Mouse (Mus musculus): ENCODE data around the gene Serac1.
A peak's percentile ranks its signal among the peaks of the same experiment; 100 is the strongest.

Gene Serac1

DNA sequence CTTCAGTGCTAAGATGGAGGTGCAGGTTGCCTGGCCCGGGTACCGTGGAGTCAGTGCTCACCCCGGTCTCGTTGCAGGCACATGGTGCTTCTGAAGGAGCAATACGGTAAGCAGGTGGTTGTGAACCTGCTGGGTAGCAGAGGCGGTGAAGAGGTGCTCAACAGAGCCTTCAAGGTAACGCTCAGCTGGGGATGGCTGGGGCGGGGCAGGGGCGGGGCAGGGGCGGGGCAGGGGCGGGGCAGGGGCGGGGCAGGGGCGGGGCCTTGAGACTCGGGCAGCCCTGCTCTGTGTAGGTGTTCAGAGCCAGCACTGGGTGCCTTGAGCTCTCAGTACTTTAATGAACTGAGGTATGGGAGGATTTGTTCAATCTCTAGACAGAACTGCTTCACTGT, 74.3 kb downstream of the Serac1 start:
- peak; percentile 17 for DNase-seq (ENCODE audit: low read depth, low spot score)

DNA sequence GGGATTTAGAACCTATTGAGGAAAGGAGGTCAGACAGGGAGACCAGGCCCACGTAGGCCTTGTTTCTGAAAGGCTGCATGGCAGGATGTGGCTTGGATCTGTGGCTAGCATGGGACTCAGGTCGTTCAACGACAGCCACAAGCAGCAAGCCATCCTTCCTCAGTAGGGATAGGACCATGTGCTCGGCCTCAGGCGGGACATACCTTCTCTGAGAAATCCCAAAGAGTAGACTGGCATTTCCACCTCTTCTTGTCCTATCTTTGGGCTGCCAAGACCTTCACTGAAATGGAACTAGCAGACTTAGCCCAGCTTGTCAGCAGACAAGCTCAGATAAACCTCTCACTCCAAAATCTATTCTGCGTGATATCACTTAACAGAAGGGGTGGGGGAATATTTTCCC, 75.9 kb downstream of the Serac1 start:
- DNase-seq (ENCODE audit: low read depth, low spot score), result no peak

DNA sequence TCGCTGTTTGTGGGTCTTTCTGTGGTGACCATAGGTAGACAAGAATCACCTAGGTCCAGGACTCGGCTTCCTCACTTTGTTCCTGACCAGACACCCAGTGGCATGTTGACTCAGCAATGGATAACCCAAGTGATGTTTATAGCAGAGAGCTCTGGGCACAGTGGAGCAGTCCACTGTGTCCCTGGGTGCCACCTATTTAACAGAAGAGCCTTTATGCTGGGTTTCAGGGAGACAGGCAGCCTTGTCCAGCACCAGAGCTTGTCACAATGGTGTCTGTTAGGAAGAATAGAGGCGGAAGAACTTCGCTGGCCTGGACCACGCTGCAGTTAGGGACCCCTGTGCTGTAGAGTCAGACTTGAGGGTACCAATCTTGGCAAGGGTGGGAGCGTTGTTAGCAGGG, 77.0 kb downstream of the Serac1 start:
- DNase-seq (ENCODE audit: low read depth, low spot score), result no peak

DNA sequence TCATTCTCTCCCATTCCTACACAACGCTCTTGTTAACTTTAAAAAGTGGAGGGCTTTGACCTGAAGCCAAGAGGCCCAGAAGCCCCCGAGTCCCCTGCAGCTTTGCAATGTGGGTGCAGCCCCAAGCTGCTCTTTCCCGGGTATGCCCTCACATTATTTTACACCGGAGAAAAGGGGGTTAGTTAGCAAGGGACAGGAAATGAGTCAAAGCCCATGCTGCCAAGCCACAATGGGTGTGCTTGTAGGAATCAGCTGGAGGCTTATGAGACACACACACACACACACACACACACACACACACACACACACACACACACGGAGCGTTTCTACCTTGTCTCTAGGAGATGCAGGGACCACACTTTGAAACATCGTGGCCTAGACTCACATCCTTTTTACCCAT, 77.7 kb downstream of the Serac1 start:
- DNase-seq (ENCODE audit: low read depth, low spot score), result no peak

DNA sequence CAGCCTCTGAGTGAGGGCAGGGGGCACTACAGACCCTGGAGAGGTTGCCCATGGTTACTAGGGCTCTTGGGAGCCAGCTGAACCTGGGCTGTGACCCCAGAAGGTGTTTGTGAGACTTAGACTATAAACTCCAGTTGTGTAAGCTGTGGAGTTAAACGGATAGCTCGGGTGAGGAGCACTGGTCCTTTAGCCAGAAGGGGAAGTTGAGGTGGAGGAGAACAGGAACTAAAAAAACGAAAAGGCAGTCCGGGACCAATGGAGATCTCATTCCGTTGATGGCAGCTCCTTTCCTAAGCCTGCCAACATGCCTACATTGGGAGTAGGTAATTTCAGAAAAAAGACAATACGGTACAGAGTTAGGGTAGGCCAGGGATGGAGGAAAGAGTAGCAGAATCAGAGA, 78.2 kb downstream of the Serac1 start:
- no peak for DNase-seq (ENCODE audit: low read depth, low spot score)

DNA sequence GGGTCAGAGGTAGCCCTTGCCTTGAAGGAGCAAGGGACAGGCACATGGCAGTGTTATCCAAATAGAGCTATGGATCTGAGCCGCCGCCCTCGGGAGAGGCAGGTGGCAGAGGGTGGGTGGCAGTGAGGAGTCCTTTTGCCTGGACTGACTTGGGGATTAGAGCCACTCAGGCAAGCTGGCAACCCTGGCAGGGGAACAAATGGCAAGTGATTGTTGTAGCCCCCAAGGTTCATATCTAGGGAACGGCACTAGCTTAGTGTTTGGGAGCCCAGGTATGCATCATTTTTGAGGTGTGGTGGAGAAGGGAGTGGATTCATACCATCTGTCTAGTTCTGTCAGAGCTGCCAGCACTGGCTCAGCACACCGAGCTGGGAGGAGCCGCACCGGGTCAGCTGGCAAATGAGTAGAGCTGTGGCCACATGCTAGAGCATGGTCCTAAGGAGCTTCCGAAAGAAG, 78.6 kb downstream of the Serac1 start:
- DNase-seq (ENCODE audit: low read depth, low spot score), result no peak

DNA sequence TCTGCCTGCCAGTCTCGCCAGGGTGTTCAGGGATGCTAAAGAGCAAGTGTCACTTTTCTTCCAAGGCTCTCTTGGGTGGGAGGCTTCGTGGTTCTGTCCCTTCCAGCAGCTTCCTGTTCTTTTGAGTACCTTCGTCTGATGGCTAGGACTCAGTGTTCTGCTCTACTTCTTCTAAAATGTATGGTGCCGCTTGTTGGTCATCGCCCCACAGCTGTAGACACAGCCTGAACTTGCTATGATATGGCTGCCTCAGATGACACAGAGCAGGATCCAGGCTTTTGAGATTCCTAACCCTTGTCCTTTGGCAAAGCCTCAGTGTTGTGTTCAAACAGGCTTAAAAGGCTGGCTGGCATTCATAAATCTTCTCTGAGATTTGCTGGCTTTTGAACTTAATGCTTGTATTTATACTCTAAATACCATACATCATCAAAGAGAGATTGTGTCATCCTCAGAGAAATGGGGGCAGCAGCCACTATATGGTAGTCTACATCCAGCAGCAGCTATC, 80.5 kb downstream of the Serac1 start:
- DNase-seq (ENCODE audit: low read depth, low spot score), result no peak

DNA sequence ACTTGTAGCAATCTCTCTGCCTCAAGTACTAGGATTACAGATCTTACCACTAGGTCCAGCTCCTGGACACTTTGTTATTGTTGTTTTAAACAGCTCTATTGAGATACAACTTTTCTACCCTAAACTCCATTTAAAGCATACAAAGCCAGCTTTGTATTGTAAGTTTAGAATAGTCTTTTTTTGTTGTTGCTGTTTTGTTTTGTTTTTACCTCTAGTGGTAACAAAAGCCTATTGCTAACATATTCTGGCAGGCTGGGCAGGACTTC, 81.4 kb downstream of the Serac1 start:
- peak; percentile 26 for DNase-seq (ENCODE audit: low read depth, low spot score)

DNA sequence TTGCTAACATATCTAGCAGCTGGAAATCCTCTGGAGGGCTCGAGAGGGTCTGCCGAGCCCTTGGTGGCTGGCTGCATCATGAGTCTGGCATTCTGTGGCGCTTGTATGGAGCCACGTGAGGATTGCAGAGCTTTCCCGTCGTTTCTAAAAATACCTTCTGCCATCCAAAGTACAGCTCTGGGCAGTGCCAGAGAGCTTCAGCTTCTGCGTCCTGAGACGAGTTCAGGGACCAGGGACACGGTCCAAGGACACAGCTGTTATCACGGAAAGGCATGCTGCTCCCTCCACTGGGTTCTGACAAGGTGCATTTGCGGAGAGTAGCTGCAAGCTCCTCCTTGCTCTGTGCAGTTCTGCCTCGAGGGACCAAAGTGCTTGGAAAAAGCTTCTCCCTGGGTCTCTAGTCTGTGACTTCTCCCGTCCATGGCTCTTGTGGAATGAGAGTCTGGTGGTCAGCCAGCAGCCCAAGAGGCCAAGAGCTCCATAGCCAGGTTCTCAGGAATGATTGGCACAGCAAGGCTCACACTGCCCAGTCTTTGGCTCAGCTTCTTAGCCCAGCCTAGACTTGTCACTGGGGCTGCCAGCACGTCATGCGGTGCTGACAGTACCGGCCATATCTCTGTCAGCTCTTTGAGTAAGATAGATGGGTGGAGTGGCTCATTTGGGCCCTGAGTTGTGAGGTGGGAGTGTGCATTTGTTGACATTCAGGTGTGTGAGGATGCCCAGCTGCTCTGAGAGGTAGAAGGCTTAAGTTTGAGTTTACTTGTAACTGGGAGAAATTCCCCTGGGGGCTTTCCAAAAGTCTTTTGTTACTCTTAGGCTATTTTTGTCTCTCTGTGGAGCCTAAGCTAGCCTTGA, 81.9 kb downstream of the Serac1 start:
- DNase-seq (ENCODE audit: low read depth, low spot score), result no peak

DNA sequence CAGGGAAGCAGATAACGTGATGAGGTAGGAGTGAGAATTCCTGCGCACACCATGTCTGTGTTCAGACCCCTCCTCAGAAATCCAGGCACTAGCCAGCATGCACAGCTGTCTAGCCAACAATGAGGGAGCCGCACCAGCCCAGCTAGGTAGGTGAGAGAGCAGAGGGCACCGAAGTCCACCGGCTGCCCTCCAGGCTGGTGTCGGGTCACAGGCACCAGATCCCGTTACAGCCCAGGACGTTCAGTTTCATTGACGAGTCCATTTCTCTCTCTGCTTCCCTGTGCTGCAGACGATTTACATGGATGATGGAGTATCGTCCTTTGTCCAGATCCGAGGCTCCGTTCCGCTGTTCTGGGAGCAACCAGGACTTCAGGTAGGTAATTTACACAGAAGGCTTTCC, 83.0 kb downstream of the Serac1 start:
- no peak for DNase-seq (ENCODE audit: low read depth, low spot score)

DNA sequence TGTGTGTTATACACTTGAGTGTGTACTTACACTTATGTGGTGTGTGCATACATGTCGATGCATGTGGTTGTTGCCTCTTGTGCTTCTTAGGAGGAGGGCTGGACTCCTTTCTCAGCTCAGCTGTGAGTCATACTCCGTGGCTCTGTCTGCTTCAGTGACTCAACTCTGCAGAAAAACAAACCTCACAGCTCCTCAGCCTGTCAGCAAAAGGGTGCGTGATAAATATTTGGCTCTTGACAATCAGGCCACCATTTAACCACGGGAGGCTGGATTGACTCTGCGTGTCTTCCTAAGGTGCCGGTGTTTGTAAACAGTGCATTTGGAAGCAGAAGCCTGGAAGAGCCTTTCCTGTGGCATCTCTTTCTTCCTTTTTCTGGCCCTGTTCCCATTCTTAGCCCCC, 84.9 kb downstream of the Serac1 start:
- DNase-seq (ENCODE audit: low read depth, low spot score), result no peak

DNA sequence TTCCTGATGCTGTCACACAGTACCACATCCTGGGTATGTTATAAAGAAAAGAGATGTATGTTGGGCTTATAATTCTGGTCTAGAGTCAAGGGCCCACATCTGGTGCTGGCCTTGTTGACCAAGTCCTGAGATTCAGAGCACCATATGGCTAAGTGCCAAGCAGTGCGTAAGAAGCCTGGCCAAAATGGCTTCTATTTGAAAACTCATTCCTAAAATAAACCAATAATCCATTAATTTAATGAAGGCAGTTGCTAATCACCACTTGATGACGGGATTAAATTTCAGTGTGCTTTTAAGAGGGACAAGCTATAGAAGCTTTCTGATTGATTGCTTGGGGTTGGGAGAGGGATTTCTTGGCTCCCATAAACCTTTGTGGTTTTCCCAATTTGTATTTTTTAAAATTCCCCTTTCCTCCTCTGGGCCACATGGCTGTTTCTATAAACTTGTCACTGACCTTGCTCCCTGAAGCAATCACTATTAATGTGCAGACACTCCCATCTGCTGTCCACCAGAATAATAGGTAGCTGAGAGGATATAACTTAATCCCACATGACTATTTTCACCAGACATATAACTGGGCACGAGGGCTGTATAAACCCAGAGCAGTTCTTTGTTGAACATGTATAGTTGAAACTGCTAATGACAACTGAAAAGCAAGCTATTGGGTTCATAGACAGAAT, 85.8 kb downstream of the Serac1 start:
- no peak for DNase-seq (ENCODE audit: low read depth, low spot score)

DNA sequence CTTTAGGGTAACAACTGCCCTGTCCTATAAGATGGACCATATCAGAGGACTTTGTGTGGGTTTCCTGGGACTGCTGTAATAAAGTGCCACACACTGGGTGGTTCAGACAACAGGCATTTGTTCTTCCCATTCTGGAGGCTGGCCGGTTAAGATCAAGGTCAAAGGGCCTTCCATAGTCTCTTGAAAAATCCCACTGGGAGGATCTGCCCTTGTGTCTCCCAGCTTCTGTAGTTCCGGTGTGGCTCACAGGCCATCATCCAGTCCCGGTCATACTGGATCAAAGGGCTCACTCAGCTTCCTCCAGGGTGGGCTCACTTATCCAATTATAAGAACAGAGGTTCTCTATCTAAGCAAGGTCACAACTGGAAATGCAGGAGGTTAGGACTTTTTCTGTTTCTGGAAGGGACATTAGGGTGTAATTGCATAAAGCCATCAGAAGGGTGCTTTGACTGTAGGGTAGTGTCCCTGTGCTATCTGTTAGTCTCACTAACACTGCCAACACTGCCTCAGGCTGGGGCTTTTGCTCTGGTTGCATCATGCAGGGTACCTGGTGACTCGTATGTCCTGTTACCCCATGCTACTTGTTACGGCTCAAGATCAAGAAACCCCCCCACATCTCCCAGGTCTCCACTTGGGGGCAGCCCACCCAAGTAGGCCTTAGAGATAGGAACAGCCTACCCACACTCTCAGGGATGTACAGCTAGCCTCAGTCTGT, 86.5 kb downstream of the Serac1 start:
- peak; percentile 14 for DNase-seq (ENCODE audit: low read depth, low spot score)

All from ES-CJ7 (cell line).